Mouse (Mus musculus) layer of hippocampus, adult 9-11 months (tissue): ENCODE data around the gene Pheta2.
A peak's percentile ranks its signal among the peaks of the same experiment; 100 is the strongest.
"Not testable (repeated sequence)": the region's sequence is repeated elsewhere in the genome, so short reads cannot be mapped to it uniquely, and the experiment has no call there.

Experiments used
- DNase-seq: peaks from one replicate; pipeline ENCODE4 v3.0.0; 2022

Pheta2 gene

DNA sequence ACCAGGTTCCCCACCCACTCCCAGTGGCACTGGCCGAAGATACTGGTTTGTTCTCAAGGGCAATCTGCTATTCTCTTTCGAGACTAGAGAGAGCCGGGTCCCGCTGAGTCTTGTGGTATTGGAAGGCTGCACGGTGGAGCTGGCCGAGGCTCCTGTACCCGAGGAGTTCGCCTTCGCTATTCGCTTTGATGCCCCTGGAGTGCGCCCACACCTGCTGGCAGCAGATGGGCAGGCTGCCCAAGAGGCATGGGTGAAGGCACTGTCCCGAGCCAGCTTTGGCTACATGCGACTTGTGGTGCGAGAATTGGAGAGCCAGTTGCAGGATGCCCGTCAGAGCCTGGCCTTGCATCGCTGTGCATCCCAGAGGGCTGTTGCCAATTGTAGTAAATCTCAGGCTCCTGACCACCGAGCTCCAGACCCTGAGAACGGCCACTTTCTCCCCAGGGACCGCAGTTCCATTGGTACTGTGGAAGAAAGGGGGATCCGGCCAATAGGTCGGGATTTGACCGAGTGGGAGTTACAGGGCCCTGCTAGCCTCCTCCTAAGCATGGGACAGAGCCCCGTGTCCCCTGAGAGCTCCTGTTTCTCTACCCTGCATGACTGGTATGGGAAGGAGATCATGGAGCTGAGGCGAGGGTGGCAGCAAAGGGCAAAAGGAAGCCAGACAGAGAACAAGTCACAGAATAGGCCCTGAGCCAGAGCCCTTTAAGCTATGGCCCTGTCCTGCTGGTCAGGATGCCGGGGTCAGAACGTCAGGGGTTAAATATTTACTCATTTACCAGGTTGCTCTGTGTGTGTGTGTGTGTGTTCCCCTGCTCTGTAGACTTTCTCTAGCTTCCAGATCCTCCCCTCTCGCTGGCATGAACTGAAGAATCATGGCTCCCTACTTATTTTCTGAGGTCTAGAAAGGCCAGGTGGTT lies 4.9 kb downstream of the Pheta2 start:
- no peak for DNase-seq

DNA sequence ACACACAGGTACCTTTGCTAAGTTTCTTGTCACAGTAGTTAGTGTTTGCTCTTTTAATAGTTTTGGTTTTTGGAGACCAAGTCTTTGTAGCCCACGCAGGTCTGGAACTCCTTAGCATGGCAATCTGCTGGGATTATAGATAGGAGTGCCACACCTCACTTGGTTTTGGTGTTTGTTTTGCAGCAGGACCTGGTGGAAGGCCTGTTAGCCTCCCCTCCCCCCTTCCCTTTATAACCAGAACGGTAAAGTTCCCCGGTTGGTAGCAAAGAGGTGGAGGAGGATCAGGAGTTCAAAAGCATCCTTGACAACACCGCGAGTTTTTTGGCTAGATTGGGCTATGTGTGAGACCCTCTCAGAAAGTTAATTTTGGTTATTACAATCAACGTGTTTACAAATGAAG lies 6.2 kb downstream of the Pheta2 start:
- DNase-seq = no peak

DNA sequence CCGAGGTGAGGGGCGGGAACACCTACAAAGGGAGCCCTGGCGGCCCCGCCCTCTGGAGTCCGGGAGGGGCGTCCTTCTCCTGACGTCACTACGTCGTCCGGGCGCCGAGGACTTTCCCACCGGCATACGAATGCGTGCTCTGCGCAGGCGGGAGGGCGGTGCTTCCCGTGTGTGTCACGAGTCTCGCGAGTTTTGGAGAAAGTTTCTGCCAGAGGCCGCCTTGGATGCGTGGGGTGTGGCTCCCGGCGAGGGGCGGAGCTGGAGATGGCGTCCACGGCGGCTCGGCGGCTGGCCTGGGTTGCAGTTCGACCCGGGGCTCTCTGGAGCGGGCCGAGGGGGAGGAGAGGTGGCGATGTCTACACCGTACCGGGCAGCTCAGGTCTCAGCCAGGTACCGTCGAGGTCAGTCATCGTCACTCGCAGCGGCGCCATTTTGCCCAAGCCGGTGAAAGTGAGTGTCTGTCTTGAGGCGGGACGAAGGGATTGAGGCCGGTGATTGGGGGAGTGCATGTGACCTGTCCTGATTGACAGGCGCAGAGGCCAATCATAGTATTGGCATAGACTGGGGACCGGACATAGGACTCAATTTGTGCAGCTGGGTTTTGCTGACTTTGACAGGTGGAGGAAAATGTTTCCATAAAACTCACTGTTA lies 7.2 kb downstream of the Pheta2 start:
- DNase-seq = peak; percentile 98

DNA sequence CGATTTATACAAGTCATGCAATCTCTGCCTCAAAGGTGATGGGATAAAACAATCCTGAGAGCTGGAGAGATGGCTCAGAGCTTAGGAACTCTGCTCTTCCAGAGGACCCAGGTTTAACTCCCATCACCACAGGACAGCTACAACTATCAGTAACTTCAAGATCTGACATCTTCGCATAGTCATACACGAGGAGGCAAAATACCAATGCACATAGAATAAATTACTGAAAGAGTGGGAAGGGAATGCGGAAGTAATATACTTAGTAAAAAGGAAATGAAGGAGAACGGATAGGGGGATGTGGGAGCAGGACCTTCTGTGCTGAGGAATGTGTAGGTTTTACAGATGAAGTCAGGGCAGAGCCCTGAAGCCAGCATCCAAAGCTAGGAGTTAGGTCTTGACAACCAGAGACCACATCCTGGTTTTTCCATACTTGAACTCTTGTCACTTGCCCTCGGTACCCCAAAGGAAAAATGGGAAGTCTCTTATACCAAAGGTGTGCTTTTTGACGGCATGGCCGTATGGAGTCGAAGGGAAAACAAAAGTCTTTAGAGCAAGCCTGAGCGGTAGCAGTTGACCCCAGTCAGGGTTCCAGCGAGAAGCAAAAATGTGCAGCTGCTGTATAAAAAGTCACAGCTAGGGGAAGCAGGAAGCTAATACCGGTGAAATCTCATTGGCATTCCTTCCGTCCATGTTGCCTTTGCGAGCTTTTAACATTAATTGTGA lies 8.0 kb downstream of the Pheta2 start:
- no peak for DNase-seq

DNA sequence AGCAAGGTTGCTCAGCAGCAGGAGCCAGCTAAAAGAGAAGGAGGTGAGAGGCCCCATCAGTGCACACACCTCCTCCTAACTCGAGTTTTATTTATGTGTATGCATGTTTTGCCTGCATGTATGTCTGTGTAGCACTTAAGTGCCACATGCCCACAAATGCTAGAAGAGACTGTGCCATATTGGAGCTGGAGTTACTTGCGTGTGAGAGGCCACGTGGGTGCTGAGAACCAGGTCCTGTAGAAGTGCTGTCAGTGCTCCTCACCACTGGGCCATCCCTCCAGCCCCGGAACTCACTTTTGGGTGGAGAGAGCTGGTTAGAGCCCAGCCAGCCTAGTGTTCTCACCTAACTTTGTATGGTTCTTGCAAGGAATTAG lies 8.5 kb downstream of the Pheta2 start:
- DNase-seq = no peak

DNA sequence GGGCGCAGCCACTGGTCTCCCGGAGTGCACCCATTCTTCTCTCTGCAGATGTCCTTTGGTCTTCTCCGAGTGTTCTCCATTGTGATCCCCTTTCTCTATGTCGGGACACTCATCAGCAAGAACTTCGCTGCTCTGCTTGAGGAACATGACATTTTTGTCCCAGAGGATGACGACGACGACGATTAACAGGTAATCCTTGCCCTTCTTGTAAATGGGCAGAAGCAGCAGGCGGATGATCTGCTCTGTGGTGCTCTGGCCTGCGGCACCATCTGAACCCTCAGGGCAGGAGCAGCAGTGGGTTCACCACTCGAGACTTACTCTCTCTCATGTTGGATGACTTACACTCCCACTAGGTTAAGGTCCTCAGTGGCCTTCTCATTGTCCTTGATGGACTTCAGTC lies 9.1 kb downstream of the Pheta2 start:
- no peak for DNase-seq

DNA sequence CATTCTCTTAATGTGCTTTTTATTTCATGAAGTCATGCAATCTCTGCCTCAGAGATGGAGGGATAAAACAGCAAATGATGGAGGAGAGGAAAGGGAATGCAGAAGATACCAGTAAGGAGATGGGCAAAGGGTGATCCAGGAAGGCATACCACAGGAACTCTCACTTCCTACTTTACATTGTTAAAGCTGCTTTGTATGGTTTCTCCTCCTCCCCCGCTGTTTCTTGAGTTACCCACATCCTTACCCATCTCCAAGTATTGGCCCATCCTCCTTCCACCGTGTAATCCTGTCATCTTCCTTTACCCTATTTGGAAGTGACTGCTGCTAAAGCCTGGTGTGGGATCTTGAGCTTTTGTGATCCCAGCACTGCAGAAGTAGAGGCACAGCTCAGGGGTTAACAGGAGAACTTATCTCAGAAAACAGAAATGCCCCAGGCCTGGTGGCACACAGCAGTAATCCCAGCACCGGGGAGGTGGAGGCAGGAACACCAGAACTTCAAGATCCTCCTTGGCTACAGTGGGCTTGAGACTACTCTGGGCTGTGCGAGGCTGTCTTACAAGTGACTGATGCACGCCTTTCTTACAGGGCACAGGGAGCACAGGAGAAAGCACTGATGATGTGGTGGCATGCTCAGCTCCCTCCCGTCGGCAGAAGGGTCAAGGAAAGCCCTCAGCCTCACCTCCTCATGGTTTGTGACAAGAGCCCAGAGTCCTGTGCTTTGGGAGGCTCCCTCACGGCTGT lies 9.7 kb downstream of the Pheta2 start:
- DNase-seq = no peak

DNA sequence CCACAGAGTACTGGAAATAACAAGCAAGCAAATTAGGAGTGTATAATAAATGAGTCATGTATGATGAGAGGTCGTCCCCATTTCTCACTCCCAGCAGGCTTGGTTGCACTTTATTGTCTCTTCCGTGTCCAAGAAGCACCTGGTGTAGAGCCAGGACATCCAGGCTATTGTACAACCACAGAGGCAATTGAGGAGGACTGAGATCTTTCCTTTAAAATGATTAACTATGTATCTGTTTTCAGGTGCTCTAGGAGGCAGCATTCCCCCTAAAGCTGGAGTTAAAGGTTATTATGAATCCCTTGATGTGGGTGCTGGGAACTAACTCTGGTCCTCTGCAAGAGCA lies 10.2 kb downstream of the Pheta2 start:
- DNase-seq = no peak

DNA sequence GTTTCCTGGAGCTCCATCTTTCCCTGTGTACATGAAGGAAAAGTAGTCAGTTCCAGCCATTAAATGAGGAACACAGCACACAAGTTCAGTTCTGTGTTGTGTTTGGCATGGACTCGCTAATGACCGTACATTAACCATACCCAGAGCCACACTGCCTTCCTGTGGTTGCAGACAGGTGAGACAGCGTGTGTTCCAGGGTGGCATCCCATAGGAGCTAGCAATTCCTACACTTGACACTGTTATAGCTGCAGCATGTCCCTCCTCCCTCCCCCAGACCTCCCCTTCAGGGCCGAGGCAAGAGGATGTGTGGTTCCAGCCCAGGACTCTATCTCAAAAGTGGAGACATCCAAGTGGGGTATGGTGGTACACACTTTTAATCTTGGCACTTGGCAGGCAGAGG lies 11.6 kb downstream of the Pheta2 start:
- DNase-seq = no peak

DNA sequence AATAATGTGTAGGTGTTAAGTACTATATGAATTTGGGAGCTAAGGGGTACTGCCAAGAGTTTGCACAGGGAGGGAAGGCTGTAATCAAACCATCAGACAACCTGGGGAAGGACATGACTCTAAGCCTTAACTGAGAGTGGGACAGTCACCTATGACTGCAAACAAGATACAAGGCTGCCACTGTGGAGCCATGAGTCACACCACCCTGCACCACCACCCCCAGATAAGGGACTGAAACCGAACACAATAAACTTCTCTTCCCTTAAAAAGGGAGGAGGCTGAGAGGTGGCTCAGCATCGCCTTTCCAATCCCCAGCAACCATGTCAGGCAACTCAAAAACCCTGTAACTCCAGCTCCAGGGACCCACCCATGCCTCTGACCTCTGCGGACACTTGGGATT lies 12.7 kb downstream of the Pheta2 start:
- DNase-seq = no peak

DNA sequence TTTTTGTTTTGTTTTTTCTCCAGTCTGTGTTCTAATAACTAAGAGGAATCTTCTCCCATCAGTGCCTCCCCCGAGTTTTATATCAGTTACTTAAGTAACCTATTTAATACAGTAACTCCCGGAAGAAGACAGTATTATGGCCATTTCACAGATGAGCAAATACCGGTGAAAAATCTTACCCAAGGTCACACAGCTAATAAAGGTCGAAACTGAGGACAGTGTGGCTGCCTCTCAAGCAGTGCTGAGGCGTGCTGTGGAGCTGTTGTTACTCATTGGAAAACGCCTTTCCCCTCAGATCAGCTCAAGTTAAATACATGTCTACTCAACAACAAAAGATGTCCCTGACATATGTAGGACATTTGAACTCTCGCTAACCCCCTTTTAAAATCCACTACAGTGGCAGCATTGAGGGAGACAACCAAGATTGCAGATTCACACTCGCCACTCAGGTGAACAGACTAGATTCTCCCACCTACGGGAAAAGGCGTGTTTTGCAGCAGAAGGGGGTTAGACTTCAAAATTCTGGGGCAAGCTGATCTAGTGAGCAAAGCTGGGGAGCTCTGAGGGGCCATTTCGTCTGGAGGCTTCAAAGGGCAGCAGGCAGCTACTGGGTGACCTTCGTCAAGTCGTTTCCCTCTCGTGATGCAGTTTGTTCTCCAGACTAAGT lies 14.5 kb downstream of the Pheta2 start:
- DNase-seq = no peak

DNA sequence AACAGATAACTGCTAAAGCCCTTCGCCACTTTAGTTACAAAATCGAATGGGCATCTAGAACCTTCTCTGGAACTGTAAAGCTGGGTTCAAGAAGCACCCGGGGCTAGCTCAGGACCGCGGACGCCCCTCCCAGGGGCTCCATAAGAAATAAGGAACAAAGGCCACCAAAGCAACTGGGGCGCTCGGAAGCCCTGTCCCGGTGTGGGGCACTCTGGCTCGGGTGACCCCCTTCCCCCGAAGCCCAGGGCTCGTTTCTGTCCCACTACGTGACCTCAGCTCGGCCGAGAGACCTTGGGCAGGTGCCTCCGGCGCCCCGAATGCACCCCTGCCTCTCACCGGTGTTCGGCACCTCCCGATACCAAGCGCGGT lies 15.0 kb downstream of the Pheta2 start:
- DNase-seq = no peak

DNA sequence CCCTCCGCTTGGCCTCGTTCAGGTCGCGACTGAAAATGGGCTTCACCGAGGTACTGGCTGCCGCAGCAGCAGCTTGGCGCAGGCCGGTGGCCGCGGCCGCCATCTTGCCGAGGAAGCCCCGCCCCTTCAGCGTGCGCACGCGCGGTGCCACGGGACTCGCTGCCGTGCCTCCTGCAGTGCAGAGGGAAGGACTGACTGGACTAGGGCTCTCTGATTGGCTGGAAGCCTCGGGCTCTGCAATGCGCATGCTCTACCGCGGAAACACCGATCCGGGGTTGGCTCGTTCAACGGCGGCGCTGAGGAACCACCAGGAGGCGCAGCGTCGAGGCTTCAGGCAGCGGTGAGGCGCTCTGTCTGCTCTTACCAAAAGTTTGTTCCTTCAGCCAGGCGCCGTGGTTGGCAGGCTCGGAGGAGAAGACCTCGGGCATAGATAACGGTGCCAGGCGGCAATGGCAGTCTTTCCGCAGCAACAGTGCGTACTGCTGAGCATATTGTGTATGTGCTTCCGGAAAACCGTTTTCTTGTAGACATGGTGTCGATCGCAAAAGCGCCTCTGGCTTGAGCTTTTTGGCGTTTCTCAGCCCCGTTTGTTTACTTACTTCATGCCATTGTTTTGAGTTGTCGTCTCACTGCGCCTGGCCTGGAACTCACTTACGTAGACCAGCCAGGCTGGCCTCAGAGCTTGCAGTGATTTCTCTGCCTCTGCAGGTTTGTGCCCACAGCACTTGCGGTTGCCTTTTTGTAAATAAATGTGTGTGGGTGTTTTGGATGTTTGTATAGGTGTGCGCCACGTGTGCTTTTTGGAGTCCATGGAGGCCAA lies 15.6 kb downstream of the Pheta2 start, which contains the start of gene Ndufa6:
TSS of gene Ndufa6 (minus strand) at position 197 of the 820 bp plus-strand sequence.
- DNase-seq = peak; percentile 98

DNA sequence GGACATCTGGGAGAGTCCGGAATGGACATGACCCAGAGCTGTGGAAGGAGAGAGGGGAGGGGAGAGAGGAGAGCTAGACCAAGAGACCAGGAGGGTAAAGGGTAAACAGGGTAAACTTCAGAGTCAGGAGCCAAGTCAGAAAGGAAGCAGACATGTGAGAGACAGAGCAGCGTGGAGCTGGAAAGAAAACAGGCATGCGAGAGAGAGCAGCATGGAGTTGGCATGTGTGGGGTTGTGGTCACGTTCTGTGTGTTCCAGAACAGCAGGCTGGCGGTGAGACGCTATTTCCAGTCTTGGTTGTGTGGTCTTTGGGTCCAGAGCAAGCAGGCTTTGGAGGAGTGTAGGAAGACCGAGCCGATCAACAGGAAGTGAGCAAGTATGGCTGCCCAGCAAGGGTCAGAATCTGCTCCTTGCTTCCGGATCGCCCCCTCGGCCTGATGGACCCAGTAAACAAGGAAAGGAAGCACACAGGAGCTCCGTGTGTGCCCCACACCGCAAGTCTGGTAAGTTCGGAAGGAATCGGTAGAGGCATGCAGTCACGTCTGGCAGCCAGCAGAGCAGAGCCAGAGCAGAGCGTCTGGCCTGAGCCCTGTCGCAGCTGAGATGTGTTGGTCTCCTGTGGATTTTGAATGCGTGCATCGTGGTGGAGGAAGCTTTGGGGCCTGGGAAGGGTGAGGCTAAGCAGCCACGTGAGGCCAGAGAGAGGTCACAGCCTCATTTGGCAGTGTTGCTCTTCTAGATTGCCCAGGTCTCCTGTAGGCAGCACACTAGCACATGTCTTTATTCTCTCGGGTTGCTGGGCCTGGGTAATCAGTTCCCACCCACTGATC lies 19.9 kb downstream of the Pheta2 start:
- DNase-seq = no peak

DNA sequence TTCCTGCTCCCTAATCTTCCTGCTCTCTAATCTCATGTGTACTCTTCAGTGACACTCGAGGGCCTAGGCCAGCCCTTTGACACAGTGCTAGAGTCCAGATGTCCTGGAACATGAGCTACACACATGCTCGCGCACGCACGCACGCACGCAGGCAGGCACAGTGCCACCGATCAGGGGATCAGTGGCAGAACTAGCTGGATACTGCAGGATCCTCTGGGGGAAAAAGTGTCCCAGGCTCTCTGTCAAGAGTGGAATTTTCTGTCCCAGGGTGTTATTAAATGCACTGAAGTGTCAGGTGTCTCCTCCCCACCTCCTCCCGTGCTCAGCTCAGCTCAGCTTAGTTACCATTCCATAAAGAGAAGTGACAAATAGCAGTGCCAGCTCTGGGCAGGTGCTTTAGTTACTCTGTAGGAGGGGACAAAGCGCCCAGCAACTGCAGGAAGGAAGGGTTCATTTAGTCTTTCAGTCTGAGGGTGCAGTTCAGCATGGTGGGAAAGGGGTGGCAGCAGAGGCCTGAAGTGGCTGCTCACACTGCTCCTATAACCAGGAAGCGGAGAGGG lies 22.8 kb downstream of the Pheta2 start:
- peak; percentile 1 for DNase-seq

DNA sequence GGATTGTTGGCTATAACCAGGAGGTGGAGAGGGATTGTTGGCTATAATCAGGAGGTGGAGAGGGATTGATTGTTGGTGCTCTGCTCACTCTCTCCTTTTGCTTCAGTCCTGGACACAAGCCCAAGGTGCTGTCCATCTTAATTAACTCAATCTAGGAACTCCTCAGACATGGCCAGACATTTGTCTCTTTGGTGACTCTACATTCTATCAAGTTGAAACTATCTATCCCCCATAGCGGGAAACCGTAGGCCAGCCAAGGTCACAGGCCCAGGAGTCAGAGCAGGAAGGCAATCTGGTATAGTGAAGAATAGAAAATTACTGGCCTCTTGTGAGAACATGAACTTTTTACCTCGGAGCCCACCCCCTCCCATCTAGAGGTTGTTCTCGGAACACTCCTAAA lies 23.5 kb downstream of the Pheta2 start:
- no peak for DNase-seq

DNA sequence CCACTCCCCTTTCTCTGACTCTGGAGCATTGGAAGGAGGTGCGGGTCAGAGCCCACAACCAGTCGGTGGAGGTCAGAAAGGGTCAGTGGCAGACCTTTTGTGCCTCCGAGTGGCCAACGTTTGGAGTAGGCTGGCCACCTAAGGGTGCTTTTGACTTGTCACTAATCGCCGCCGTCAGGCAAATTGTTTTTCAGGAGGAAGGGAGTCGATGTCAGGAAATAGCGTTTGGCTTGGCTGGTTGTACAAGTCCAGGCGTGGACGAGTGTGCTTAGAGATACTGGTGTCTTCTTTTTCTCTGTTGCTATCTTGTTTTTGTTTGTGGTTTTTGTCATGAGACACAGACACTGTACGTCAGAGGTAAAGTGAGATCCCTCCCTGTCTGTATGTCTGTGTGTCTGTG lies 25.1 kb downstream of the Pheta2 start:
- DNase-seq = not testable (repeated sequence)

DNA sequence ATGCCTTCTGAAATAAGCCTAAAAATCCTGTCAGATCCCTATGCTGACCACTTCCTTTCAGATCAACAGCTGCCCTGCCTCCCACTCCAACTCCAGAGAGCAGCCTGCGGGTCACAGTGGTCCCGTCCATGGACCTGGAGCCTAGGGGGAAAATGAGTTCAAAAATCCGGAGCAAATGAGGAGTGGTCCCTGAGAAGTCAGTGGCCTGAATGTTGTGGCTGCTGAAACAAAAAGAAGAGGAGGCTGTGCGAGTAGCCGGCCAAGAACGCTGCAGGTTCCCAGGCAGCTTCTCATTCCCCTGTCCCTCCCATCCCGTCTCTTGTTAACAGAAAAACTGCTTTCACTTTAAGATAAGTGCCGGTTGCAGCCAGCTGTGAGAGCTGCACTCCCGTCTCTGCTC lies 25.8 kb downstream of the Pheta2 start:
- DNase-seq = not testable (repeated sequence)

DNA sequence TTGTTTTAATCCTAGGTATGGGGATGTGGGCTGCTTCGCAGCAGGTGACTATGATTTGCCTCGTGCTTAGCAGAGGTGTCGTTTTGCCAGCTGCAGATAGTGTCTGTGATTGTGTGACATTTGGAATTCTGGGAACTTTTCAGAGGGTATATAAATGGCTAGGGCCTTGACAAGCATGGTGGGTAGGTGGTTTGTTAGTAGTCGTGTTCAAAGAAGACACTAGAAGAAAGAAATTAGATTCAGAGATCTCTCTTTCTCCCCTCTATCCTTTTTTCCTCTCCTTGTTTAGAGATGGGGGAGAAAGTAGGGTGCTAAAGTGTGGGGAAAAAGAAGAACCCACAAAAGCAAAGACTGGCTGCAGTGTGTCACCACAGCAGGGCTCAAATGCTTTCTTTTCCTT lies 29.4 kb downstream of the Pheta2 start:
- DNase-seq = no peak

DNA sequence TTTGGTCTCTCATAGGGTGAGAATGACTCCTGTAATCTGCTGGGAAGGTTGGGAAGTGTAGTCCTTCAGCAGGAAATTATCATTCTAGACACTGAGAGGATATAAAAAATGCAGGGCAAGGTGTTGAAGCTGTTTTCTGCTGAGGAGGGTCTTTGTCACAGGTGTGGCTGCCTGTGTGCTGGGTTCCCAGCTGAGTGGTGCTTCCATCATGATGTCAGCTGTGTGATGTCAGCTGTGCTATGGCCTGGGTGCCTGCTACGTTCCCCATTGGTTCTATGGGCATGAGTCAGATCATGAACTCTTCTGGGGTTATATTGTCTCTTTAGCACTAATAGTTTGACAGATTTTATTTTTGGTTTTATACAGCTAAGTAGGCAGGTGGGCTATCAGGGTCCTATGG lies 30.1 kb downstream of the Pheta2 start:
- no peak for DNase-seq
